Mouse (Mus musculus): Measurements from ENCODE around the gene Mast1. TPM values are rescaled to one million over a fixed set of nuclear protein-coding genes. Genes with fewer than 3 reads are reported as not detected.

The Mast1 gene
- total RNA-seq, 2 experiments from 2014 or later = not detected

- ATAC-seq (replicated peaks; ENCODE audit: low FRiP score, poor library complexity, severe bottlenecking) = no peak
Observed at GRCm38 (mm10) chr8:84889141-84889540, 48.0 kb downstream of the Mast1 start.

DNA sequence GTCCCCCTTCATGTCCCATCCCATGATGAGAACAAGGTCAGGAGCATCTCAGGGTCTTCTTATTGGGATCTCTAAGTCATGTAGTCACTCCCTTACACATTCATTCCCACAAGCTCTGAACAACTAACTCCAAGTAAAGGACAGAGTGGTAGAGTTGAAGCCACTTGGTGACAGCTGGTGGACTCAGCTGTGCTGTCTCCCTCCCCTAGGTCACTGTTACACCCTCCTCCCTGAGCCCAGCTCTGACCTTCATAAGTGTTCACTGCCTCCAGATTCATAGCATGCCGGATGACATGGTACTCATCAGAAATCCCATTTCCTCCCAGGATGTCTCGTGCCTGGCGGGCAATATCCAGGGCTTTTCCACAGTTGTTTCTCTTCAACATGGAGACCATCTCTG is 48.9 kb downstream of the Mast1 start:
- no peak for ATAC-seq (replicated peaks; ENCODE audit: low FRiP score, poor library complexity, severe bottlenecking)

- no peak for ATAC-seq (replicated peaks; ENCODE audit: low FRiP score, poor library complexity, severe bottlenecking)
Observed at GRCm38 (mm10) chr8:84884728-84885127, 52.4 kb downstream of the Mast1 start.

GRCm38 (mm10) chr8:84878915-84879314 is 58.2 kb downstream of the Mast1 start:
- peak; percentile 74 for ATAC-seq (replicated peaks; ENCODE audit: low FRiP score, poor library complexity, severe bottlenecking)

DNA sequence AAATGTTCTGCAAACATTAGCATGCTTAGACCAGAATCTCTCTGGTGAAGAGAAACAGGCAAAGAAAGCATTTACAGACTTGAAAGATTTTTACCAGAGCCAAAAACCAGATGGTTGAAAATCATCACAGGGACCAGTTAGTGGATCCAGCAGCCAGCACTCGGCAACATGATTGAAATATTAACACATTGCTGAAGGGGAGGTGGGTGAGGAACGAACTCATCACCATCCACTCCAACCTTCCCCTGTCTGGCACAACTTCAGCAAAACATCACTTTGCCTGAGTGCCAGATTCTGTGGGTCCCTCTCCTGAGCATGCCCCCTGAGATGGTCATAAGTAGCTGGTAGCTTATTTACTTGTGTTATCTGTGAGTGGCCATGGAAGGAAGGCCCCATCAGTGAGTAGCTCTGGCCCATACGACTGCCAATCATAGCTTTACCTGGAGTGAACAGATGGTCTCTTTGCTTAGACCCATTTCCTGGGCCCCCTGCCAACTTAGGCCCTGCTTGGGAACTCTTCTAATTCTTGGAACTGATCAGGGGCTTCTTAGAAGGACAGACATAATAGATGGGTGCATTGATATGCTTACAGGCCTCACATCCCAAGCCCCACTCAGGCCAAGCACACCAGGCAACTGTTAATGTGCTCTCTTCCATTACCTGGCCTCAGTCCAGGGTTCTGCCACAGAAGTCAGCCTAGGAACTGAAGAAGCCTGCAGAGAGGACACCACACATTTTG is 59.7 kb downstream of the Mast1 start:
- ATAC-seq (replicated peaks; ENCODE audit: low FRiP score, poor library complexity, severe bottlenecking) = no peak

GRCm38 (mm10) chr8:84874339-84874738 is 62.8 kb downstream of the Mast1 start:
- ATAC-seq (replicated peaks; ENCODE audit: low FRiP score, poor library complexity, severe bottlenecking) = no peak

- no peak for ATAC-seq (replicated peaks; ENCODE audit: low FRiP score, poor library complexity, severe bottlenecking)
Observed at GRCm38 (mm10) chr8:84873016-84873415, 64.1 kb downstream of the Mast1 start.

DNA sequence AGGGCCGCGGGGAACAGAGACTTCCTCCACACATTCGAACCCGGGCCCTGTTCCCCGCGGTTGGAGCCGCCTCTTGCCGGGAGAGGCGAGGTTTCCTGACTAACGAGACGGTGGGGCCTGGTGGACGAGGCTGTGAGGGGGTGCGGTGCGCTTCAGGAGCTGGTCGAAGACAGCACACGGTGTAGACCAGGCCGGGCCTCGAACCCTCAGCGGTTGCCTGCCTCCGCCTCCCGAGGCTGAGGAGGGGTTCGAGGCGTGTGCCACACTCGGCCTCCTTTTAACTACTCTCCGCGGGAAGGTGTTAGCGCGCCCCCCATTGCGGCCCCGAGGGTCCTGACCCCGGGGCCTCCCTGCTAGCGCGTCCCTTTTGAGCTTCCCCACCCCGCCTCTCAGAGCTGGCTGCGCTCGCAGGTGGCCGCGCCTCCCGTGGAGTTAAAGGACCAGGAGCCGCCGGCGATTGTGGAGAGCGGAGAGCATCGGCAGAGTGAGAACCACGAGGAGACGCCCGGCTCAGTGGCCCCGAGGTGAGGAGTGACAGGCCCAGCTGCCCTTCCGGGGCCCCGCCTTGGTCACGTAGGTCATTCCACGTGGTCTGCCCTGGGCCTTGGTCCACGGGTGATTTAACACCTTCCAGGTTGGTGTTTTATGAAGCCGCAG is 64.7 kb downstream of the Mast1 start:
- peak; percentile 79 for ATAC-seq (replicated peaks; ENCODE audit: low FRiP score, poor library complexity, severe bottlenecking)

DNA sequence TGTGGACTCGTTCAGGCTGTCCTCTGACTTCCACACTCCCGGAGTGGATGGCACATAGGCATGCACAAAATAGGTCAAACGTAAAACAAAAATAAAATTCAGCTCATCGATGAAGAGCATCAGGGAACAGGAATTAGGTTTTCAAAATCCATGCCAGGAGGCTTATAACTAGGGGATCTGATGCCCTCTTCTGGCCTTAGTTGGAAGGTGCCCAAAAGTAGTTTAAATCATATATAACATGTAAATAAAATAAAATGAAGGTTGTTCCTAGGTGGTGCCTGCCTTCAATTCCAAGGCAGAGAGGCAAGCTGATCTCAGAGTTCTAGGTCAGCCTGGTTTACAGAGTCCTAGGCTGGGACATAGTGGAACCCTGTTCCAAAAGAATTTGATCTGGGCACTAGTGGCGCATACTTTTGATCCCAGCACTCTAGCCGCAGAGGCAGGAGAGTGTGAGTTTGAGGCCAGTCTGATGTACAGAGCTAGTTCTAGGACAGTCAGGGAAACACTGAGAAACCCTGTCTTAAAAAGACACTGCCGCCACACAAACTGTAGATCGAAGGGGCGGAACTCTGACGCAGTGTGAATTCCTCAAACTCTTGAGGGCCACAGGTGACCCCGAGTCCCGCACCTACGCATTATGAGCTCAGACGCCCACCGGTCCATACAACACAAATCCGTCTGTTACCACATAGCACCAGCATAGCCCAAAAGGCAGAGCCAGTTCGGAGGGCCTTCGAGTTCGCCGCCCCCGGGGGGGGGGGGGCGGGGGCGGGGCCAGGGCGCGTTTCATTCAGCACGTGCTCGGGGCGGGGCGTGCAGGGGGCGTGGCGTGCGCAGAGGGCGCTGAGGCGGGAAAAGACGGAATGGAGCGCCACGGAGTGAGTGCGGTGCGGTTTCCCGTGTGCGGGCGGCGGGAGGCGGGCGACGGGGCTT is 65.5 kb downstream of the Mast1 start, which contains the start of gene Syce2:
Syce2 (plus strand) TSS at position 736 of the 933 bp plus-strand sequence.
- ATAC-seq (replicated peaks; ENCODE audit: low FRiP score, poor library complexity, severe bottlenecking) = peak; percentile 80

Other genes starting within 250 kb of the Mast1 start
Only the 30 nearest of the 31 such genes appear.
- gene Lyl1, start 235.9 kb downstream of the Mast1 start, total RNA-seq (2015; ENCODE audit: low replicate concordance) = 98.7 and 109 TPM in 2 replicates
- 54.7 and 70.5 TPM in 2 replicates for gene Lyl1, start 235.9 kb downstream of the Mast1 start, total RNA-seq (2017; ENCODE audit: low replicate concordance)
- gene G430095P16Rik, start 214.4 kb downstream of the Mast1 start, total RNA-seq (2015; ENCODE audit: low replicate concordance) = 12.2 and 21.6 TPM in 2 replicates
- gene G430095P16Rik, start 214.4 kb downstream of the Mast1 start, total RNA-seq (2017; ENCODE audit: low replicate concordance) = 1.1 and 13.2 TPM in 2 replicates
- 53.7 and 76.0 TPM in 2 replicates for gene Nfix, start 137.0 kb downstream of the Mast1 start, total RNA-seq (2015; ENCODE audit: low replicate concordance)
- 33.6 and 36.8 TPM in 2 replicates for gene Nfix, start 137.0 kb downstream of the Mast1 start, total RNA-seq (2017; ENCODE audit: low replicate concordance)
- gene Dand5, start 114.5 kb downstream of the Mast1 start, total RNA-seq (2015; ENCODE audit: low replicate concordance) = 2.5 and 3.8 TPM in 2 replicates
- gene Dand5, start 114.5 kb downstream of the Mast1 start, total RNA-seq (2017; ENCODE audit: low replicate concordance) = 5.4 and 6.7 TPM in 2 replicates
- gene Gadd45gip1, start 105.8 kb downstream of the Mast1 start, total RNA-seq (2015; ENCODE audit: low replicate concordance) = 6.7 and 7.6 TPM in 2 replicates
- 11.3 and 16.4 TPM in 2 replicates for gene Gadd45gip1, start 105.8 kb downstream of the Mast1 start, total RNA-seq (2017; ENCODE audit: low replicate concordance)
- 273 and 355 TPM in 2 replicates for gene Rad23a, start 96.7 kb downstream of the Mast1 start, total RNA-seq (2015; ENCODE audit: low replicate concordance)
- 296 and 306 TPM in 2 replicates for gene Rad23a, start 96.7 kb downstream of the Mast1 start, total RNA-seq (2017; ENCODE audit: low replicate concordance)
- 261 and 337 TPM in 2 replicates for gene Calr, start 90.4 kb downstream of the Mast1 start, total RNA-seq (2015; ENCODE audit: low replicate concordance)
- gene Calr, start 90.4 kb downstream of the Mast1 start, total RNA-seq (2017; ENCODE audit: low replicate concordance) = 660 and 677 TPM in 2 replicates
- gene Farsa, start 80.4 kb downstream of the Mast1 start, total RNA-seq (2015; ENCODE audit: low replicate concordance) = 11.2 and 19.7 TPM in 2 replicates
- gene Farsa, start 80.4 kb downstream of the Mast1 start, total RNA-seq (2017; ENCODE audit: low replicate concordance) = 29.4 and 35.6 TPM in 2 replicates
- 65.2 and 133 TPM in 2 replicates for gene Syce2, start 65.2 kb downstream of the Mast1 start, total RNA-seq (2015; ENCODE audit: low replicate concordance)
- 9.2 and 29.9 TPM in 2 replicates for gene Syce2, start 65.2 kb downstream of the Mast1 start, total RNA-seq (2017; ENCODE audit: low replicate concordance)
- 16.9 and 36.9 TPM in 2 replicates for gene Gcdh, start 43.4 kb downstream of the Mast1 start, total RNA-seq (2015; ENCODE audit: low replicate concordance)
- 22.8 and 26.2 TPM in 2 replicates for gene Gcdh, start 43.4 kb downstream of the Mast1 start, total RNA-seq (2017; ENCODE audit: low replicate concordance)
- 262 and 325 TPM in 2 replicates for gene Klf1, start 35.4 kb downstream of the Mast1 start, total RNA-seq (2015; ENCODE audit: low replicate concordance)
- 240 and 399 TPM in 2 replicates for gene Klf1, start 35.4 kb downstream of the Mast1 start, total RNA-seq (2017; ENCODE audit: low replicate concordance)
- gene Dnase2a, start 28.8 kb downstream of the Mast1 start, total RNA-seq (2015; ENCODE audit: low replicate concordance) = 32.7 and 33.2 TPM in 2 replicates
- 74.6 and 78.4 TPM in 2 replicates for gene Dnase2a, start 28.8 kb downstream of the Mast1 start, total RNA-seq (2017; ENCODE audit: low replicate concordance)
- not detected in 2 replicates for gene Rtbdn, start 9.6 kb upstream of the Mast1 start, total RNA-seq (2015; ENCODE audit: low replicate concordance)
- gene Rtbdn, start 9.6 kb upstream of the Mast1 start, total RNA-seq (2017; ENCODE audit: low replicate concordance) = not detected in 2 replicates
- gene Gm49661, start 32.1 kb upstream of the Mast1 start, total RNA-seq (2015; ENCODE audit: low replicate concordance) = not detected in 2 replicates
- not detected in 2 replicates for gene Gm49661, start 32.1 kb upstream of the Mast1 start, total RNA-seq (2017; ENCODE audit: low replicate concordance)
- gene Prdx2, start 32.2 kb upstream of the Mast1 start, total RNA-seq (2015; ENCODE audit: low replicate concordance) = 2,168 and 2,598 TPM in 2 replicates
- 2,812 and 2,913 TPM in 2 replicates for gene Prdx2, start 32.2 kb upstream of the Mast1 start, total RNA-seq (2017; ENCODE audit: low replicate concordance)
- gene Rnaseh2a, start 32.4 kb upstream of the Mast1 start, total RNA-seq (2015; ENCODE audit: low replicate concordance) = 82.6 and 141 TPM in 2 replicates
- gene Rnaseh2a, start 32.4 kb upstream of the Mast1 start, total RNA-seq (2017; ENCODE audit: low replicate concordance) = 63.3 and 93.8 TPM in 2 replicates
- gene Junb, start 41.4 kb upstream of the Mast1 start, total RNA-seq (2015; ENCODE audit: low replicate concordance) = 8.0 and 12.3 TPM in 2 replicates
- 10.4 and 15.1 TPM in 2 replicates for gene Junb, start 41.4 kb upstream of the Mast1 start, total RNA-seq (2017; ENCODE audit: low replicate concordance)
- gene Hook2, start 53.2 kb upstream of the Mast1 start, total RNA-seq (2015; ENCODE audit: low replicate concordance) = 0.42 and 0.72 TPM in 2 replicates
- 2.6 and 4.6 TPM in 2 replicates for gene Hook2, start 53.2 kb upstream of the Mast1 start, total RNA-seq (2017; ENCODE audit: low replicate concordance)
- gene Best2, start 77.2 kb upstream of the Mast1 start, total RNA-seq (2015; ENCODE audit: low replicate concordance) = not detected in 2 replicates
- gene Best2, start 77.2 kb upstream of the Mast1 start, total RNA-seq (2017; ENCODE audit: low replicate concordance) = not detected in 2 replicates
- gene Asna1, start 87.9 kb upstream of the Mast1 start, total RNA-seq (2015; ENCODE audit: low replicate concordance) = 42.8 and 69.2 TPM in 2 replicates
- 19.0 and 29.3 TPM in 2 replicates for gene Asna1, start 87.9 kb upstream of the Mast1 start, total RNA-seq (2017; ENCODE audit: low replicate concordance)
- 143 and 183 TPM in 2 replicates for gene Trir, start 89.5 kb upstream of the Mast1 start, total RNA-seq (2015; ENCODE audit: low replicate concordance)
- 140 and 476 TPM in 2 replicates for gene Trir, start 89.5 kb upstream of the Mast1 start, total RNA-seq (2017; ENCODE audit: low replicate concordance)
- gene Tnpo2, start 99.6 kb upstream of the Mast1 start, total RNA-seq (2015; ENCODE audit: low replicate concordance) = 24.9 and 35.6 TPM in 2 replicates
- gene Tnpo2, start 99.6 kb upstream of the Mast1 start, total RNA-seq (2017; ENCODE audit: low replicate concordance) = 31.8 and 40.2 TPM in 2 replicates
- 4.3 and 10.5 TPM in 2 replicates for gene Fbxw9, start 122.7 kb upstream of the Mast1 start, total RNA-seq (2015; ENCODE audit: low replicate concordance)
- gene Fbxw9, start 122.7 kb upstream of the Mast1 start, total RNA-seq (2017; ENCODE audit: low replicate concordance) = 1.4 and 2.8 TPM in 2 replicates
- gene Gm5741, start 130.6 kb upstream of the Mast1 start, total RNA-seq (2015; ENCODE audit: low replicate concordance) = not detected in 2 replicates
- gene Gm5741, start 130.6 kb upstream of the Mast1 start, total RNA-seq (2017; ENCODE audit: low replicate concordance) = not detected in 2 replicates
- gene Dhps, start 134.4 kb upstream of the Mast1 start, total RNA-seq (2015; ENCODE audit: low replicate concordance) = 13.4 and 15.9 TPM in 2 replicates
- gene Dhps, start 134.4 kb upstream of the Mast1 start, total RNA-seq (2017; ENCODE audit: low replicate concordance) = 3.5 and 4.7 TPM in 2 replicates
- 37.7 and 66.3 TPM in 2 replicates for gene Wdr83os, start 143.4 kb upstream of the Mast1 start, total RNA-seq (2015; ENCODE audit: low replicate concordance)
- 7.3 and 23.1 TPM in 2 replicates for gene Wdr83os, start 143.4 kb upstream of the Mast1 start, total RNA-seq (2017; ENCODE audit: low replicate concordance)
- 30.6 and 35.6 TPM in 2 replicates for gene Wdr83, start 143.9 kb upstream of the Mast1 start, total RNA-seq (2015; ENCODE audit: low replicate concordance)
- gene Wdr83, start 143.9 kb upstream of the Mast1 start, total RNA-seq (2017; ENCODE audit: low replicate concordance) = 15.8 and 17.6 TPM in 2 replicates
- gene Man2b1, start 145.9 kb upstream of the Mast1 start, total RNA-seq (2015; ENCODE audit: low replicate concordance) = 19.8 and 34.4 TPM in 2 replicates
- gene Man2b1, start 145.9 kb upstream of the Mast1 start, total RNA-seq (2017; ENCODE audit: low replicate concordance) = 7.0 and 13.2 TPM in 2 replicates
- gene Zfp791, start 185.7 kb upstream of the Mast1 start, total RNA-seq (2015; ENCODE audit: low replicate concordance) = not detected in 2 replicates
- not detected in 2 replicates for gene Zfp791, start 185.7 kb upstream of the Mast1 start, total RNA-seq (2017; ENCODE audit: low replicate concordance)
- gene Cks1brt, start 214.6 kb upstream of the Mast1 start, total RNA-seq (2015; ENCODE audit: low replicate concordance) = not detected in 2 replicates
- gene Cks1brt, start 214.6 kb upstream of the Mast1 start, total RNA-seq (2017; ENCODE audit: low replicate concordance) = not detected in 2 replicates

Measured in erythroid progenitor cell, adult 5-6 weeks (primary cell).